Mouse (Mus musculus) liver, embryonic 12.5 days (tissue): Measurements from ENCODE around the gene Eif4e. TPM values are rescaled to one million over a fixed set of nuclear protein-coding genes. Genes with fewer than 3 reads are reported as not detected.

Experiments used
- ATAC-seq: fragments of 200-750 bp; cut with Nextera tagmentation; 2 replicates; pipeline ENCODE4 v1.8.0; 2017; ENCODE audit warnings: moderate number of reproducible peaks, mild to moderate bottlenecking, moderate library complexity
- H3K27ac ChIP-seq: fragments of 300-500 bp; sonication (generic); 2 replicates; pipeline ENCODE4 v1.5.1; 2016; ENCODE audit warnings: mild to moderate bottlenecking
- H3K27me3 ChIP-seq: fragments of 300-500 bp; sonication (generic); replicated peaks from 2 replicates; pipeline ENCODE4 v1.6.1; 2016; ENCODE audit warnings: mild to moderate bottlenecking, moderate library complexity
- H3K36me3 ChIP-seq: fragments of 300-500 bp; sonication (generic); 2 replicates; pipeline ENCODE4 v1.6.1; 2016; ENCODE audit warnings: mild to moderate bottlenecking, moderate library complexity
- H3K4me1 ChIP-seq: fragments of 300-500 bp; sonication (generic); 2 replicates; pipeline ENCODE4 v1.6.1; 2016
- H3K4me2 ChIP-seq: fragments of 300-500 bp; sonication (generic); 2 replicates; pipeline ENCODE4 v1.6.1; 2016; ENCODE audit warnings: mild to moderate bottlenecking, moderate library complexity
- H3K4me3 ChIP-seq: fragments of 300-500 bp; sonication (generic); 2 replicates; pipeline ENCODE4 v1.5.1; 2016; ENCODE audit warnings: mild to moderate bottlenecking, moderate library complexity
- H3K9ac ChIP-seq: fragments of 300-500 bp; sonication (generic); 2 replicates; pipeline ENCODE4 v1.6.1; 2016; ENCODE audit warnings: mild to moderate bottlenecking, moderate library complexity
- H3K9me3 ChIP-seq: fragments of 300-500 bp; sonication (generic); replicated peaks from 2 replicates; pipeline ENCODE4 v1.6.1; 2016; ENCODE audit warnings: mild to moderate bottlenecking, moderate library complexity
- WGBS: fragments of 180-500 bp; shearing (Covaris S2); methylation state at CpG from one replicate; pipeline ENCODE4 v1.1.7; 2016; ENCODE audit not compliant: insufficient replicate concordance; 5-methylcytosine and 5-hydroxymethylcytosine counted together
- polyA plus RNA-seq: library from polyadenylated mRNA; unstranded; fragments of >200 nt; fragmentation: Nextera tagmentation; extraction: Ambion mirVana; gene quantifications from 2 replicates; pipeline ENCODE4 v1.2.1, GENCODE M21; 2016

Gene Eif4e
- polyA plus RNA-seq, 1 experiment from 2014 or later = 254 TPM

DNA sequence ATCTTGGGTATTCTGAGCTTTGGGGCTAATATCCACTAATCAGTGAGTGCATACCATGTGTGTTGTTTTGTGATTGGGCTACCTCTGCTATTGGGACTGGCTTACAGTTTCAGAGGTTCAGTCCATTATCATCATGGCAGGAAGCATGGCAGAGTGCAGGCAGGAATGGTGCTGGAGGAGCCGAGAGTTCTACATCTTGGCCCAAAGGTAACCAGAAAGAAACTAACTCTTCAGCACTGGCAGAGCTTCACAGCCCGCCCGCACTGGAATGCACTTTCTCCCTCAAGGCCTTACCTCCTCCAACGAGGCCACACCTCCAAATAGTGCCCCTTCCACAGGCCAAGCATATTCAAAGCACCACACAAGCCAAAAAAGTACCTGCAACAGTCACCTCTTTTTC, 27.2 kb upstream of the Eif4e start:
- ATAC-seq = no peak
- no peaks in the 10 kb centered on the region for H3K36me3 ChIP-seq
- H3K9ac ChIP-seq = no peak overlapping the region
- 51% methylated on average over 4 of the region's 4 CpGs for WGBS
- peaks cover 22% of the 10 kb centered on the region for H3K4me1 ChIP-seq
- H3K4me2 ChIP-seq = no peak overlapping the region
- H3K27me3 ChIP-seq = no peaks in the 10 kb centered on the region
- H3K27ac ChIP-seq = no peak overlapping the region
- H3K4me3 ChIP-seq = no peak overlapping the region
- no peaks in the 10 kb centered on the region for H3K9me3 ChIP-seq

DNA sequence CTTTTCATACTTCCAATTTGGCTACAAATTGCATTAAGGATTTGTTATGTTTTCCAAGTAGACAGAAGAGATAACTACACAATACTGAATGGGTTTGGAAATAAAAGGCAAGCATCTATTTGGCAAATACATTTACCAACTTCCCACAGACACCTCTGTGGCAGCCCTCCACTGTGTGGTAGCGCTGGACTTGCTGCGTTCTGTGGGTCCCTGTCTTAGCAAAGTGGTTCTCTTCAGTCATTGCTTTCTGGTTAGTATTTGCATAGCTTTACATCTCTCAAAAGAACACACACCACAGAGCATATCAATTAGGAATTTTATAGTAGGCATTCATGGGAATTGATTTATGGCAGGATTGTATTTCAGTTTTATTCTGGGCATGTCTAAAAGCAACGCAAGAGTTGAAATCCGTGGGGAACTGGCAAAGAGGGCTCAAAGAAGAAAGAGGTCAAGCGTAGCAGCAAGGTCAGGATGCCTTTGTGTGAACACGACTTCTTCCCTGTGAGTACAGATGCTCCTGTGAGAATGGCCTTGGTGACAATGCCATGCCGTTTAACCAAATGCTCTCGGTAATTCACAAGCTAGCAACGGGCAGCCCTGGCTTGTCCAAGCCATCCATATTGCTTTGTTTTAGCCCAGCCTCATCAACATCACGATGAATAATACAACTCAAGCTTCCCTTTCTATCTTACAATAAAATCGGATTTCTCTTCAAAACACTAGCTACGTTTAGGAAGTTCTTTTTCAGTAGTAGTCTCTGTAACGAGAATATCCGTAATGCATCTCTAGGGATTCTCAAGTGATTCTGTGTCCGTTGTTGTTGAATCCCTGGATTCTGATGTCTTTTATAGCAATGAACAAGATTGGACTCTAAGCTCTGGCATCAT, 25.9 kb upstream of the Eif4e start:
- Histone ChIP-seq H3K9me3 (no peaks in the 10 kb centered on the region), H3K4me1 (peaks cover 12% of the 10 kb centered on the region), H3K27ac (no peak overlapping the region), H3K9ac (no peak overlapping the region), H3K27me3 (no peaks in the 10 kb centered on the region), H3K4me3 (no peak overlapping the region), H3K4me2 (no peak overlapping the region), H3K36me3 (no peaks in the 10 kb centered on the region)
- WGBS = 77% methylated on average over 15 of the region's 15 CpGs
- no peak for ATAC-seq

DNA sequence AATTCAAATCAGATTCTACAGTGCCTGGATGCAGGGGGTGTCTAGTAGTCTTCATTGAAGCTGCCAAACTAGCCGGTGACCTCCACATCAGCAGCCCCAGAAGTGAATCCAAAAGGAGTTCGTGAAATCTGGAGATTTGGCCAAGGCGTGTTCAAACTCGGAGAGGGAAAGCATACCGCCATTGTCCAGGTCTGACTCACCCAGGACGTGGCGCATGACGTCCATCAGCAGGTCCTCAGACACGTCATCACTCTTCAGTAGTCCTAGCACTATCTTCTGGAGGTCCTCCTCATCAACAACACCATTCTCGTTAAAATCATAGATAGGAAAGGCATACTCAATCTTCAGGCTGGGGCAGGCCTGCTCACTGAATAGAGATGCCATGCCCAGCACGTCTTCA, 22.2 kb upstream of the Eif4e start:
- H3K9ac ChIP-seq = no peak overlapping the region
- H3K4me2 ChIP-seq = no peak overlapping the region
- H3K9me3 ChIP-seq = no peaks in the 10 kb centered on the region
- H3K27me3 ChIP-seq = no peaks in the 10 kb centered on the region; the same call in 1 of the 2 replicates
- no peaks in the 10 kb centered on the region for H3K36me3 ChIP-seq
- H3K27ac ChIP-seq = no peak overlapping the region
- WGBS = 76% methylated on average over 11 of the region's 11 CpGs
- H3K4me1 ChIP-seq = no peaks in the 10 kb centered on the region
- H3K4me3 ChIP-seq = no peak overlapping the region
- ATAC-seq = no peak

DNA sequence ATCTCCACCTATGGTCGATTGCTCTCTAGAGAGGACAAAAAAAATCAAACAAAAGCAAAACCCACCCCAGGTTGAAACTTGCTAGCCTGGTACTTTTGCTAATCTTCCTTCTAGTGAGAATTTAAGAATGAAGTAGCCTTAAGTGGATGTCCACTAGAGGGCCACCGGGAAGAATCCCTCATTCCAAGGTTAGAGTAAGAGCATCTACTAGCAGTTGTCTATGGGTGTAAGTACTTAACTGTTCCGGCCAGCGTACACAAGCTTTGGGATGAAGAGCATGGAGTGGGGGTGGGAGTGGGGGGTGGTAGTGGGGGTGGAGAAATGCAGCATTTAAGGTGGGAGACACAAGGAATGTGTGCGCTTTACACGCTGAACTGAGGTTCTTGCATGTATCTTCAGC, 19.2 kb upstream of the Eif4e start:
- Histone ChIP-seq H3K4me2 (no peak overlapping the region), H3K27me3 (no peaks in the 10 kb centered on the region; the same call in 1 of the 2 replicates), H3K27ac (no peak overlapping the region), H3K4me1 (no peaks in the 10 kb centered on the region), H3K36me3 (no peaks in the 10 kb centered on the region), H3K9ac (no peak overlapping the region), H3K9me3 (no peaks in the 10 kb centered on the region), H3K4me3 (no peak overlapping the region)
- no peak for ATAC-seq
- WGBS = 50% methylated on average over 6 of the region's 6 CpGs

- H3K9ac ChIP-seq = no peak overlapping the region
- no peaks in the 10 kb centered on the region for H3K36me3 ChIP-seq
- no peaks in the 10 kb centered on the region for H3K9me3 ChIP-seq
- H3K4me2 ChIP-seq = no peak overlapping the region
- no peaks in the 10 kb centered on the region; the same call in 1 of the 2 replicates for H3K27me3 ChIP-seq
- no peak overlapping the region for H3K27ac ChIP-seq
- no peak overlapping the region for H3K4me3 ChIP-seq
- WGBS = 85% methylated on average over 2 of the region's 2 CpGs
- H3K4me1 ChIP-seq = no peaks in the 10 kb centered on the region
- no peak for ATAC-seq
Observed at GRCm38 (mm10) chr3:138509581-138509980, 16.4 kb upstream of the Eif4e start.

DNA sequence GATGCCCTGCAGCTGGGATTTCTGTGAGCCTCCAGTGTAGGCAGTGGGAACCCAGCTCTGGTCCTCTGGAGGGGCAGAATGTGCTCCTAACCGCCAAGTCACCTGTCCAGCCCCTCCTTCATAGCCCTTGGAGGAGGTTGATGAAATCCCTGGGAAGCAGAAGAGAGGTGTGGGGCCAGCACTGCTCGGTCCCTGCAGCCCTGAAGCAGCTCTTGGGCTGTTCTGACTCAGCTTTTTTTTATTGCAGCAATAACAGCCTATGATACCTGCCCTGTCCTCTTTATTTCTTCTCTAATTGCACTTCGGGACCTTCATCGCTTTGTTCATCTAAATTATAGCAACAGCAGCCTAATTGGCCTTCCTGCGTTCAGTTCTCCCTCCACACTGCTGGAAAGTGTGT, 15.5 kb upstream of the Eif4e start:
- no peak for ATAC-seq
- H3K9ac ChIP-seq = no peak overlapping the region
- no peaks in the 10 kb centered on the region for H3K36me3 ChIP-seq
- WGBS = 68% methylated on average over 5 of the region's 5 CpGs
- no peaks in the 10 kb centered on the region for H3K9me3 ChIP-seq
- H3K27ac ChIP-seq = no peak overlapping the region
- H3K4me1 ChIP-seq = no peaks in the 10 kb centered on the region
- H3K4me3 ChIP-seq = no peak overlapping the region
- no peak overlapping the region for H3K4me2 ChIP-seq
- H3K27me3 ChIP-seq = no peaks in the 10 kb centered on the region; the same call in 1 of the 2 replicates

GRCm38 (mm10) chr3:138513243-138513642, 12.7 kb upstream of the Eif4e start:
- H3K4me2 ChIP-seq = no peak overlapping the region
- H3K9ac ChIP-seq = no peak overlapping the region
- no peak overlapping the region for H3K4me3 ChIP-seq
- H3K9me3 ChIP-seq = no peaks in the 10 kb centered on the region
- no peaks in the 10 kb centered on the region for H3K27me3 ChIP-seq
- no peak overlapping the region for H3K27ac ChIP-seq
- H3K4me1 ChIP-seq = no peaks in the 10 kb centered on the region
- H3K36me3 ChIP-seq = no peaks in the 10 kb centered on the region
- no peak for ATAC-seq
- WGBS = 74% methylated on average over 12 of the region's 12 CpGs

- Histone ChIP-seq H3K27me3 (no peaks in the 10 kb centered on the region), H3K36me3 (no peaks in the 10 kb centered on the region), H3K9ac (no peak overlapping the region), H3K4me2 (no peak overlapping the region), H3K4me1 (no peaks in the 10 kb centered on the region), H3K4me3 (no peak overlapping the region), H3K27ac (no peak overlapping the region), H3K9me3 (no peaks in the 10 kb centered on the region)
- WGBS = 71% methylated on average over 3 of the region's 3 CpGs
- no peak for ATAC-seq
Observed at GRCm38 (mm10) chr3:138514749-138515148, 11.2 kb upstream of the Eif4e start.

DNA sequence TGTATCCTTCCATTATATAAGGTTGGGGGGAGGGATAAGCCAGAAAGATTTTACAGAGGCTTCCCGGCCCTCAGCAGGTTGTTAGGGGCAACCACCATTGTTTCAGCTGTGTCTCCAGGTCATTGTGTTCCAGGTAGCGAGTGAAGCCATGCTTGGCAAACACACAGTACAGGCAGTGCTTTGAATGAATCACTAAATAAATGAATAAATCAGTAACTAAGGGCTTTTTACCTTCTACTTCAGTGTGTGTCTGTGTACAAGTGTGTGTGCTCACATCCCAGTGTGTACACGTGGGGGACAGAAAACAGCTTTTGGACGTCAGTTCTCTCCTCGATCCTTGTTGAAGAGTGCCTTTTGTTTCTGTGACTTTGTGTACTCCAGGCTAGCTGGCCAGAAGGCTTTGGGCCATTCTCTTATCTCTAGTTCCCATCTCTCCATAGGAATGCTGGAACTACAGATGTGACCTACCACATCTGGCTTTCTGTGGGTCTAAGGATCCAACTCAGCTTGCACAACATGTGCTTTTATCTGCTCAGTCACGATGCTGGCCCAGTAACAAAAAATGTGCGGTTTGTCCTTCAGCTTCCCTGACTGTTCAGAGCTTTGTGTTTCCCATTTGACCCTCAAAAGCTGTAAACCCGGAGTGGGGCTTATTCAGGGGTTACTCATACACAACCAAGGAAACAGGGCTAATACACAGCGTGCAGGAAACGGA, 10.2 kb upstream of the Eif4e start:
- no peaks in the 10 kb centered on the region for H3K4me1 ChIP-seq
- no peak overlapping the region for H3K9ac ChIP-seq
- 66% methylated on average over 10 of the region's 10 CpGs for WGBS
- H3K4me2 ChIP-seq = no peak overlapping the region
- no peaks in the 10 kb centered on the region for H3K9me3 ChIP-seq
- H3K4me3 ChIP-seq = no peak overlapping the region
- no peak for ATAC-seq
- H3K36me3 ChIP-seq = no peaks in the 10 kb centered on the region
- H3K27me3 ChIP-seq = 0 out of 2 replicates have a peak, but pooled peaks cover 3% of the 10 kb centered on the region
- H3K27ac ChIP-seq = no peak overlapping the region

DNA sequence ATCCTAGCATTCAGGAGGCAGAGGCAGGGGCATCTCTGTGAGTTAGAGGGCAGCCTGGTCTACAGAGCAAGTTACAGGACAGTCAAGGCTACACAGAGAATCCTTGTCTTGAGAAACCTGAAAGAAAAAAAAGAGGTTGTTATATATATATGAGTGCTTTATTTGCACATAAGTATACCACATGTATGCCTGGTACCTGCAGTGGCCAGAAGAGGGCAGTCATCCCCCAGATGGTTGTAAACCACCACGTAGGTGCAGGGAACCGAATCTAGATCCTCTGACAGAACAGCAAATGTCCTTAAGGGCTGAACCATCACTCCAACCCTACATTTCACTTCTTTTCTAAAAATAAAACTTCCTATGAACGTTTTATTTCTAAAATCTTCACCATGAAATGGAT, 8.1 kb upstream of the Eif4e start:
- whole genome bisulfite sequencing = 45% methylated on average over 3 of the region's 3 CpGs
- Histone ChIP-seq H3K9ac (no peak overlapping the region), H3K4me1 (no peaks in the 10 kb centered on the region)

GRCm38 (mm10) chr3:138519218-138519617, 6.8 kb upstream of the Eif4e start:
- H3K27me3 ChIP-seq = 0 out of 2 replicates have a peak, but pooled peaks cover 3% of the 10 kb centered on the region
- no peak overlapping the region for H3K9ac ChIP-seq
- H3K27ac ChIP-seq = no peak overlapping the region
- no peaks in the 10 kb centered on the region for H3K4me1 ChIP-seq
- no peaks in the 10 kb centered on the region for H3K9me3 ChIP-seq
- 62% methylated on average over 6 of the region's 6 CpGs for WGBS
- no peak for ATAC-seq
- H3K4me2 ChIP-seq = no peak overlapping the region
- no peaks in the 10 kb centered on the region for H3K36me3 ChIP-seq
- H3K4me3 ChIP-seq = no peak overlapping the region

More for the DNA sequence above, 8.1 kb upstream of the Eif4e start:
- no peaks in the 10 kb centered on the region for H3K9me3 ChIP-seq
- 0 out of 2 replicates have a peak, but pooled peaks cover 3% of the 10 kb centered on the region for H3K27me3 ChIP-seq
- no peak overlapping the region for H3K4me3 ChIP-seq
- ATAC-seq = peak; percentile 50; the same call in 1 of the 2 replicates
- no peaks in the 10 kb centered on the region for H3K36me3 ChIP-seq
- no peak overlapping the region for H3K27ac ChIP-seq
- H3K4me2 ChIP-seq = no peak overlapping the region

- Histone ChIP-seq H3K9ac (no peak overlapping the region), H3K9me3 (no peaks in the 10 kb centered on the region), H3K4me2 (no peak overlapping the region), H3K27me3 (0 out of 2 replicates have a peak, but pooled peaks cover 3% of the 10 kb centered on the region), H3K36me3 (no peaks in the 10 kb centered on the region), H3K4me1 (peaks cover 22% of the 10 kb centered on the region), H3K27ac (no peak overlapping the region), H3K4me3 (no peak overlapping the region)
- no peak for ATAC-seq
- 91% methylated on average over 4 of the region's 4 CpGs for WGBS
Observed at GRCm38 (mm10) chr3:138523956-138524355, 2.0 kb upstream of the Eif4e start.
